Mouse (Mus musculus): Measurements from ENCODE around the gene Caskin1. TPM values are rescaled to one million over a fixed set of nuclear protein-coding genes. Genes with fewer than 3 reads are reported as not detected.

Caskin1 gene
- polyA plus RNA-seq, 1 experiment from 2014 or later = 2.3 TPM

DNA sequence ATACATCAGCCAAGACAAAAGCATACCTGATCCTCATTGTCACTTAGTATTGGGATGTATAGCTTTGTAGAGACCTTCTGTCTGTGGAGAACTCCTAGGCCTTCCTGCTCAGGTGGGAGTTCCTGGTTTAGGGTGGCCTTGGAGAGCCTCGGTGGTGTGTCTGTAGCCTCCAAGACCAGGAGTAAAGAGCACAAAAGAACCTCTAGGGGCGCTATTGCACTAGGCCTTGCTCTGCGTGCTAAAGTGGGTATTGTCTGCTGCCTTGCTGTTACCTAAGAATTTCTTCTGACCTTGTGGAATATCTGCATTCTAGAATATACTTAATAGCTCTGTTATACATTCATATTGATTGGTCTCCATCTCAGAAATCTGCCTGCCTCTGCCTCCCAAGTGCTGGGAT, 52.0 kb downstream of the Caskin1 start:
- WGBS = 12% methylated on average over 3 of the region's 3 CpGs
- Histone ChIP-seq H3K9ac (ENCODE audit: low read length) (no peak overlapping the region), H3K27ac (replicated peaks; ENCODE audit: low read depth, low read length) (no peak overlapping the region), H3K4me3 (ENCODE audit: low read depth, low read length) (no peak overlapping the region), H3K9me3 (ENCODE audit: control insufficient read depth, low read length) (no peaks in the 10 kb centered on the region), H3K27me3 (ENCODE audit: control insufficient read depth, insufficient read depth, low read length) (no peaks in the 10 kb centered on the region), H3K4me1 (ENCODE audit: control insufficient read depth, insufficient read depth, low read length) (no peaks in the 10 kb centered on the region), H3K4me2 (ENCODE audit: low read depth, severe bottlenecking) (no peak overlapping the region), H3K36me3 (ENCODE audit: control insufficient read depth, insufficient read depth, low read length) (no peaks in the 10 kb centered on the region)
- peak; percentile 57 for DNase-seq (ENCODE audit: low spot score)
- no peak for ATAC-seq (ENCODE audit: insufficient number of reproducible peaks, low FRiP score, low TSS enrichment, low read depth)

DNA sequence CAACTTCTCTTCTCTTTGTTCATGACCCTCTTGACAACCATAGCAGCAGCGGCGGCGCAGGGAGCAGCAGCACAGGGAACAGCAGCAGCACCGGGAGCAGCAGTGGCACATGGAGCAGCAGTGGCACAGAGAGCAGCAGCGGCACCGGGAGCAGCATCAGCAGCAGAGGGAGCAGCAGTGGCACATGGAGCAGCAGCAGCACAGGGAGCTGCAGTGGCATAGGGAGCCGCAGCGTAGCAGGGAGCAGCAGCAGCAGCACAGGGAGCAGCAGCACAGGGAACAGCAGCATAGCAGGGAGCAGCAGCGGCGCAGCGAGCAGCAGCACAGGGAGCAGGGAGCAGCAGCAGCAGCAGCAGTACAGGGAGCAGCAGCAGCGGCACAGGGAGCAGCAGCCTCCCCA, 56.2 kb downstream of the Caskin1 start:
- H3K36me3 ChIP-seq (ENCODE audit: control insufficient read depth, insufficient read depth, low read length) = no peaks in the 10 kb centered on the region
- H3K4me3 ChIP-seq (ENCODE audit: low read depth, low read length) = no peak overlapping the region
- ATAC-seq (ENCODE audit: insufficient number of reproducible peaks, low FRiP score, low TSS enrichment, low read depth) = no peak
- WGBS = 18% methylated on average over 12 of the region's 12 CpGs
- H3K4me1 ChIP-seq (ENCODE audit: control insufficient read depth, insufficient read depth, low read length) = peaks cover 3% of the 10 kb centered on the region; the same call in 1 of the 2 replicates
- H3K9me3 ChIP-seq (ENCODE audit: control insufficient read depth, low read length) = no peaks in the 10 kb centered on the region
- H3K9ac ChIP-seq (ENCODE audit: low read length) = peak overlapping the region; percentile 56
- H3K27ac ChIP-seq (replicated peaks; ENCODE audit: low read depth, low read length) = no peak overlapping the region
- DNase-seq (ENCODE audit: low spot score) = peak; percentile 42
- no peaks in the 10 kb centered on the region for H3K27me3 ChIP-seq (ENCODE audit: control insufficient read depth, insufficient read depth, low read length)
- no peak overlapping the region; the same call in 1 of the 2 replicates for H3K4me2 ChIP-seq (ENCODE audit: low read depth, severe bottlenecking)

DNA sequence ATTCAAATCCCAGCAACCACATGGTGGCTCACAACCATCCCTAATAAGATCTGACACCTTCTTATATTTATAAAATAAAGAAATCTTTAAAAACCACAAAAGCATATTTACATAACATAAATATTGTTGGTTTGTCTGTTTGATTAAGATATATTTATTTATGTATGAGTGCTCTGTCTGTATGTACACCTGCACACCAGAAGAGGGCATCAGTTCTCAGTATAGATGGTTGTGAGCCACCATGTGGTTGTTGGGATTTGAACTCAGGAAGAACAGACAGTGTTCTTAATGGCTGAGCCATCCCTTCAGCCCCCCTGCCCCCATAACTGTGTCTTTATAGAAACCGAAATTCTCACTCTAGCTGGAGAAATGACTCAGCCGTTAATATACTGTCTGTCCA, 56.8 kb downstream of the Caskin1 start:
- Histone ChIP-seq H3K9ac (ENCODE audit: low read length) (no peak overlapping the region), H3K36me3 (ENCODE audit: control insufficient read depth, insufficient read depth, low read length) (no peaks in the 10 kb centered on the region), H3K27ac (replicated peaks; ENCODE audit: low read depth, low read length) (no peak overlapping the region), H3K4me1 (ENCODE audit: control insufficient read depth, insufficient read depth, low read length) (peaks cover 3% of the 10 kb centered on the region; the same call in 1 of the 2 replicates), H3K4me2 (ENCODE audit: low read depth, severe bottlenecking) (no peak overlapping the region), H3K27me3 (ENCODE audit: control insufficient read depth, insufficient read depth, low read length) (no peaks in the 10 kb centered on the region), H3K4me3 (ENCODE audit: low read depth, low read length) (no peak overlapping the region), H3K9me3 (ENCODE audit: control insufficient read depth, low read length) (no peaks in the 10 kb centered on the region)
- ATAC-seq (ENCODE audit: insufficient number of reproducible peaks, low FRiP score, low TSS enrichment, low read depth) (no peak), DNase-seq (ENCODE audit: low spot score) (no peak)
- WGBS = 91% methylated on average over 2 of the region's 2 CpGs

DNA sequence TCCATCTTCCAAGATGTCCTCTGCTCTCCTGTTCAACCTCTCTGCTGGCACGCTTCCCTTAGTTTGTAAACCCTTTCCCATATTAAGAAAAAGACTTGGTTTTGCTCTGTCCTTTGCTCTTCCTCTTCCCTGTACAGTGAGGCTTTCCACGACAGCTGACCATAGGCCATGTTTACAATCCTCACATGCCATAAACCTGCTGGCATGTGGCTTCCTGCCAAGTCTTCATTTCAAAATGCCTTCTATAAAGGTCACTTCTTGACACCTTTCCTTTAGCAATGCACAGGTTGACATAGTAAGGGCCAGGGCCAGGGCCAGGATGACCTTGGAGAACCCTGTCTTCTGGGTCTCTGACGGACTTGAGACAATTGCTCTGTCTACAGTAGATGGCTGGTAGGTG, 57.8 kb downstream of the Caskin1 start:
- Histone ChIP-seq H3K36me3 (ENCODE audit: control insufficient read depth, insufficient read depth, low read length) (no peaks in the 10 kb centered on the region), H3K4me3 (ENCODE audit: low read depth, low read length) (no peak overlapping the region), H3K4me1 (ENCODE audit: control insufficient read depth, insufficient read depth, low read length) (peaks cover 8% of the 10 kb centered on the region; the same call in 1 of the 2 replicates), H3K4me2 (ENCODE audit: low read depth, severe bottlenecking) (no peak overlapping the region), H3K9me3 (ENCODE audit: control insufficient read depth, low read length) (no peaks in the 10 kb centered on the region), H3K27ac (replicated peaks; ENCODE audit: low read depth, low read length) (no peak overlapping the region), H3K27me3 (ENCODE audit: control insufficient read depth, insufficient read depth, low read length) (no peaks in the 10 kb centered on the region), H3K9ac (ENCODE audit: low read length) (no peak overlapping the region)
- ATAC-seq (ENCODE audit: insufficient number of reproducible peaks, low FRiP score, low TSS enrichment, low read depth) = no peak
- DNase-seq (ENCODE audit: low spot score) = no peak
- 80% methylated on average over 3 of the region's 3 CpGs for WGBS

DNA sequence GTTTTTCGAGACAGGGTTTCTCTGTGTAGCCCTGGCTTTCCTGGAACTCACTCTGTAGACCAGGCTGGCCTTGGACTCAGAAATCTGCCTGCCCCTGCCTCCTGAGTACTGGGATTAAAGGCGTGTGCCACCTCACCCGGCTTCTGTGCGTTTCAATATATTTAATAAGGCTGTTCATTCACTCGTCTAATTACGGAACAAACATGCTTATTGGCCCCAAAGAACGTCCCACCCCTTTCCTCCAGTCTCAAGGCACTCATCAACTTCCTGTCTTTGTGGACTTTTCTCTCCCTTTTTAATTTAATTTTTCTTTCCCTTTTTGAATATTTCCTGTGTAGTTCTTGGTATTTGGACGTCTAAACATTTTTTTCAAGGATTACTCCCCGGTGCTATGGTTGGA, 60.0 kb downstream of the Caskin1 start:
- no peak overlapping the region for H3K27ac ChIP-seq (replicated peaks; ENCODE audit: low read depth, low read length)
- no peaks in the 10 kb centered on the region for H3K9me3 ChIP-seq (ENCODE audit: control insufficient read depth, low read length)
- DNase-seq (ENCODE audit: low spot score) = no peak
- peak overlapping the region; percentile 66 for H3K4me2 ChIP-seq (ENCODE audit: low read depth, severe bottlenecking)
- no peaks in the 10 kb centered on the region for H3K27me3 ChIP-seq (ENCODE audit: control insufficient read depth, insufficient read depth, low read length)
- H3K4me3 ChIP-seq (ENCODE audit: low read depth, low read length) = peak overlapping the region; percentile 85
- WGBS = 38% methylated on average over 9 of the region's 9 CpGs
- H3K9ac ChIP-seq (ENCODE audit: low read length) = no peak overlapping the region
- no peak for ATAC-seq (ENCODE audit: insufficient number of reproducible peaks, low FRiP score, low TSS enrichment, low read depth)
- no peaks in the 10 kb centered on the region for H3K36me3 ChIP-seq (ENCODE audit: control insufficient read depth, insufficient read depth, low read length)
- peaks cover 18% of the 10 kb centered on the region; the same call in 1 of the 2 replicates for H3K4me1 ChIP-seq (ENCODE audit: control insufficient read depth, insufficient read depth, low read length)

DNA sequence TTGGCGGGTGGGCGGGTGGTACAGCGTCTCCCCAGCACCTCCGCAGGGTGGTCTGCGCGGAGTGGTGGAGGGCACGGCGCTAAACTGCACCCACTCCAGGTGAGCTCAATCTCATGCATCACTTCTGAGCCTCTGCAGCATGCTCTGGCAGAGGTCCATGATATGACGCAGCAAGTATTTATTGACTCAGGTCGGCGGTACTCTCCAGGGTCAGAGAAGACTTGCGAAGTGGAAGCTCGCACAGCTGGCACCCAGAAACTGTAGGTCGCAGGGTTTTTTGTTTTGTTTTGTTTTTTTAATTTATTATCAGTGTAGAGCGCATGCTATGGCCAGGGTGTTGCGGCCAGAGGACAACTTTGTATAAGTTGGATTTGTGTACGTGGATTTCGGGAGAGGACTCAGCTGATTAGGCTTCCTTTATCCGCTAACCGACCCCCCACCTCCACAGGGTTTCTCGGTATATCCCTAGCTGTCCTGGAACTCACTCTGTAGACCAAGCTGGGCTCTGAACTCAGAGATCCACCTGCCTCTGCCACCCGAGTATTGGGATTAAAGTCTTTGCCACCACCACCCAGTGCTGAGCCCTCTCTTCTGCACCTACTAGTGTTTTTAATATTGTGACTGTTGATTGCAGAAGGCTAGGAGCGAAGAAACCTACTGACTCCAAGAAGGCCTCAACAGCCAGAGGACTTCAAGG, 60.7 kb downstream of the Caskin1 start:
- ATAC-seq (ENCODE audit: insufficient number of reproducible peaks, low FRiP score, low TSS enrichment, low read depth) (peak; percentile 1; the same call in 1 of the 2 replicates), DNase-seq (ENCODE audit: low spot score) (peak; percentile 56)
- Histone ChIP-seq H3K4me3 (ENCODE audit: low read depth, low read length) (peak overlapping the region; percentile 85), H3K27me3 (ENCODE audit: control insufficient read depth, insufficient read depth, low read length) (no peaks in the 10 kb centered on the region), H3K27ac (replicated peaks; ENCODE audit: low read depth, low read length) (no peak overlapping the region), H3K4me2 (ENCODE audit: low read depth, severe bottlenecking) (peak overlapping the region; percentile 66), H3K9me3 (ENCODE audit: control insufficient read depth, low read length) (no peaks in the 10 kb centered on the region), H3K4me1 (ENCODE audit: control insufficient read depth, insufficient read depth, low read length) (peaks cover 18% of the 10 kb centered on the region; the same call in 1 of the 2 replicates), H3K36me3 (ENCODE audit: control insufficient read depth, insufficient read depth, low read length) (no peaks in the 10 kb centered on the region), H3K9ac (ENCODE audit: low read length) (peak overlapping the region; percentile 45; the same call in 1 of the 2 replicates)
- WGBS = 4% methylated on average over 23 of the region's 23 CpGs

DNA sequence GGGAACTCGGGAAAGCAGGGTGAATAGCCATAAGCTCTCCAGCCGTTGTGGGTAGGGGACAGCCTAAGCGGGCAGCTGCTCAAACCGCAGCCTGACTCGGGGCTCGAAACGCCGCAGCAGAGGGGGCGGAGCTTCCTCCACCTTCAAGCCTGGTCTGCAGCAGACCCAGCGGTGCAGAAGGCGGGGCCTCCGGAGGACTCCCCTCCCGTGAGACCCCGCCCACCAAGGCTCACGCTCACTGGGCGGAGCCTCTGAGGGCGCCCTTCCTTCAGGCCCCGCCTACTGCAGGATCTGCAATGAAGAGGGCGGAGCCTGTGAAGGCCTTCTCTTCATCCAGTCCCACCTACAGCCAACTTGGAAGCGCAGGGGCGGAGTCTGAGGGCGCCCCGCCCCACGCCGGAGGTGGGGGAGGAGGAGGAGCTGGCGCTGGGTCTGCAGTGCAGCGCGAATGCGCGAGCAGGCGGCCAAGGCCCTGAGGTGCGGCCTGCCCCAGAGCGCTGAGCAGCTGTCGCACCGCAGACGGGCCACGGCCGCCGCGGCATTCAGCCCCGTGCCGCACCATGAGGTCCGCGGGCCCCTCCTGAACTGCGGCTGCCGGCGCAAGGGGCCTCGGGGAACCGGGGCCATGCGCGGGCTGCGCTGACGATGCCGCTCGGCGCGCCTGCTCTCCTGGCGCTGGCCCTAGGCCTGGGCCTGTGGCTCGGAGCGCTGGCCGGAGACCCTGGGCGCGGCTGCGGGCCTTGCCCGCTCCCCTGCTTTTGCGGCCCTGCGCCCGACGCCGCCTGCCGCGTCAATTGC, 61.4 kb downstream of the Caskin1 start, which contains the start of gene Pkd1:
Gene Pkd1, plus strand, starts transcription at position 217 of the 798 bp plus-strand sequence.
- DNase-seq (ENCODE audit: low spot score) = peak; percentile 100
- WGBS = under 1% methylated on average over 62 of the region's 72 CpGs
- H3K4me3 ChIP-seq (ENCODE audit: low read depth, low read length) = peak within 1 kb of the TSS; percentile 85
- no peaks in the 10 kb centered on the region for H3K27me3 ChIP-seq (ENCODE audit: control insufficient read depth, insufficient read depth, low read length)
- ATAC-seq (ENCODE audit: insufficient number of reproducible peaks, low FRiP score, low TSS enrichment, low read depth) = peak; percentile 92
- peak within 1 kb of the TSS; percentile 66 for H3K4me2 ChIP-seq (ENCODE audit: low read depth, severe bottlenecking)
- no peaks in the 10 kb centered on the region for H3K36me3 ChIP-seq (ENCODE audit: control insufficient read depth, insufficient read depth, low read length)
- peak within 1 kb of the TSS; percentile 93 for H3K9ac ChIP-seq (ENCODE audit: low read length)
- peak within 1 kb of the TSS; percentile 96 for H3K27ac ChIP-seq (replicated peaks; ENCODE audit: low read depth, low read length)
- H3K9me3 ChIP-seq (ENCODE audit: control insufficient read depth, low read length) = no peaks in the 10 kb centered on the region
- peaks cover 18% of the 10 kb centered on the region; the same call in 1 of the 2 replicates for H3K4me1 ChIP-seq (ENCODE audit: control insufficient read depth, insufficient read depth, low read length)

DNA sequence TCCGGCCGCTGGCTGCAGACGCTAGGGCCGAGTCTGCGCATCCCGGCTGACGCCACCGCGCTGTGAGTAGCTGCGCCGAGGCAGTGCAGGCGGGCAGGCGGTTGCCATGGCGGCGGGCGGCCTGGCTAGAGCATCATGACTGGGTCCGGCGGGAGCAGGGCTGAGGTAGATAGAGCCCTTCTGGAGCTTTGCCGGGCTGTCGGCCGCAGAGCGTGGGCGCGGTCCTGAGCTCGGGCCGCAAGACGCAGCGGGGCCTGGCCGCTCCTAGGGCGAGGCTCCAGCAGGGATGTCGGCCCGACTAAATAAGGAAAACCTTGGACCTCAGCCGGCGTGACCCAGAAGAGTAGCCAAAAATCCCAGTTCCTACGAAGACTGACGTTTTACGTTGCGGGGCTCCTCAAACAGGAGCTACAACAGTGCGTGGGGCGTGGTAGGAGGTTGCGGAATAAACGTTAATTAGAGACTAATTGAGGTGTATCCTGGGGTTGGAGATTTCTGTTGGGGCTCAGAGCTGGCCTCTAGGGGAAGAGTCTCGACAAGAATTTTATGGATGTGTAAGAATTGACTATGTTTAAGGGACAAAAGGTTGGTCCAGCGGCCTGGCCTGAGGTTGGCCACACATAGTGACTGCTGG, 62.1 kb downstream of the Caskin1 start:
- H3K9me3 ChIP-seq (ENCODE audit: control insufficient read depth, low read length) = no peaks in the 10 kb centered on the region
- peaks cover 18% of the 10 kb centered on the region; the same call in 1 of the 2 replicates for H3K4me1 ChIP-seq (ENCODE audit: control insufficient read depth, insufficient read depth, low read length)
- H3K4me3 ChIP-seq (ENCODE audit: low read depth, low read length) = peak overlapping the region; percentile 85
- H3K27ac ChIP-seq (replicated peaks; ENCODE audit: low read depth, low read length) = peak overlapping the region; percentile 96
- H3K27me3 ChIP-seq (ENCODE audit: control insufficient read depth, insufficient read depth, low read length) = no peaks in the 10 kb centered on the region
- WGBS = under 1% methylated on average over 44 of the region's 44 CpGs
- H3K36me3 ChIP-seq (ENCODE audit: control insufficient read depth, insufficient read depth, low read length) = no peaks in the 10 kb centered on the region
- peak; percentile 82 for DNase-seq (ENCODE audit: low spot score)
- H3K4me2 ChIP-seq (ENCODE audit: low read depth, severe bottlenecking) = peak overlapping the region; percentile 52
- peak; percentile 68 for ATAC-seq (ENCODE audit: insufficient number of reproducible peaks, low FRiP score, low TSS enrichment, low read depth)
- peak overlapping the region; percentile 93 for H3K9ac ChIP-seq (ENCODE audit: low read length)
